Mouse (Mus musculus): ENCODE measurements around the gene Mrpl54.

DNA sequence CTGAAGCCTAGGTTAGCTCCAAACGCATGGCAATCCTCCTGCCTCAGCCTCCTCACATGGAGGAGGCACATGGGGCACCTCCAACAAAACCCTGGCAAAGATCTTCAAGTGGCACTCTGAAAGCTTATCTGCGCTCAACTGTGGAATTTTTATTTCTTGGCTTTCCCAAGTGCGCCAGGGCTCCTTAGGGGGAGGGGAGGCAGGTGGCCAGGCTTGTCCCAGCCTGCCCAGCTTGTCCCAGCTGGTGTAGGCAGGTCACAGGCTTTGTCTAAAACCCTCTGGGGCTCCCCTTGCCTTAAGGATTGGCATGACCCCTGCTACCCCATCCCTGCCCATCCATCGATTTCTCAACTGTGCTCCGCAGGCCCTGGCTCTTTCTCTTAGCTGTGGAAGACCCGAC, 17.5 kb upstream of the Mrpl54 start:
- TF ChIP-seq CTCF (IDR thresholded peaks at IDR 0.05; ENCODE audit: borderline replicate concordance, control insufficient read depth, extremely low read depth, insufficient read depth, low read length, poor library complexity) (no peak), POLR2A (IDR thresholded peaks at IDR 0.05; ENCODE audit: control insufficient read depth, extremely low read depth, insufficient read depth, low read length, poor library complexity) (no peak)

Data from thymus, adult 2 months (tissue).